ENCODE assay signal across 11 mouse cellular contexts in the genomic region with DNA sequence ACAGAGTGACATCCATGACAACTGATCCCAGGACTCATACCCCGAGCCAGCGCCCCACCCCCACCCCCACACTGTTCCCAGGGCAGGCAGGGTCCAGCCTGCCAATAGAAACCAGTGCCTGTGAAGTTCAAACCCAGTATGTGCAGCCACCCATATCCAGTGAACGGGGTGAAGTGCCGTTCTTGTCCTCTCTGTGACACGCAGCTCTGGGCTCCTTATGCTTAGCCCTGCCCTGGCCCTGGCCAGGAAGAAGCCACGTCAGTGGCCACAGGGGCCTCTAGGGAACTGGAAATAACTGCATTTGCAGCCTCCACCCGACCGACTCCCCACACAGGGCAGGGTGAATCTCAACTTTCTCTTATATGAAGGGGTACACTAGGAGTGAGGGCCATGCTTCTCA. TPM values are rescaled to one million over a fixed set of nuclear protein-coding genes. Genes with fewer than 3 reads are reported as not detected.
DNase-seq lines count a peak whose midpoint lies in the region; ATAC-seq and TF ChIP-seq lines count a peak whose summit lies in the region.
"Had no signal": no experiment of that assay in that cellular context is flagged by ENCODE, and none has a peak within 500 bp of the region (broad histone marks: within the 10 kb centered on the region; RNA-seq: fewer than 3 reads in every experiment).

No protein-coding gene starts in this region.

- intact Hi-C loops in gastrocnemius, adult 2 months (cut with DNase I), result no loop called here
- intact Hi-C loops in gastrocnemius, postnatal 36 days (cut with DNase I), result no loop called here

- H3K9ac ChIP-seq in limb, embryonic 11.5 days (ENCODE audit: low read length), result 0 out of 2 replicates have a peak overlapping the region, but pooled peaks have one; percentile 4
- H3K9ac ChIP-seq in forebrain, embryonic 15.5 days (replicated peaks), result no peak overlapping the region
- H3K9ac ChIP-seq: liver, embryonic 13.5 days had no signal

- peaks cover 2% of the 10 kb centered on the region; the same call in 1 of the 2 replicates for H3K4me1 ChIP-seq in limb, embryonic 11.5 days (ENCODE audit: control insufficient read depth, insufficient read depth, low read length)
- H3K4me1 ChIP-seq in limb, embryonic 10.5 days, result peaks cover 36% of the 10 kb centered on the region
- H3K4me1 ChIP-seq in forebrain, embryonic 15.5 days, result peaks cover 14% of the 10 kb centered on the region
- H3K4me1 ChIP-seq in midbrain, embryonic 10.5 days, result peaks cover 20% of the 10 kb centered on the region

- no peak for ATAC-seq in limb, embryonic 11.5 days (ENCODE audit: insufficient number of reproducible peaks, low FRiP score, low TSS enrichment, low read depth)
- no peak for ATAC-seq in forebrain, embryonic 15.5 days (replicated peaks)

- WGBS in limb, embryonic 11.5 days, result 89% methylated on average over 8 of the region's 8 CpGs
- WGBS in limb, embryonic 10.5 days, result 89% methylated on average over 8 of the region's 8 CpGs
- WGBS in forebrain, embryonic 15.5 days, result 93% methylated on average over 8 of the region's 8 CpGs
- 85% methylated on average over 8 of the region's 8 CpGs for WGBS in midbrain, embryonic 10.5 days

- H3K4me2 ChIP-seq in limb, embryonic 11.5 days (ENCODE audit: low read depth, severe bottlenecking), result no peak overlapping the region
- no peak overlapping the region for H3K4me2 ChIP-seq in forebrain, embryonic 15.5 days (replicated peaks)
- H3K4me2 ChIP-seq: liver, embryonic 13.5 days had no signal

- H3K27ac ChIP-seq in gastrocnemius, adult 2 months, result peak overlapping the region; percentile 20
- no peak overlapping the region for H3K27ac ChIP-seq in limb, embryonic 11.5 days (replicated peaks; ENCODE audit: low read depth, low read length)
- no peak overlapping the region for H3K27ac ChIP-seq in limb, embryonic 10.5 days
- H3K27ac ChIP-seq in forebrain, embryonic 15.5 days (replicated peaks), result no peak overlapping the region
- no peak overlapping the region; the same call in 1 of the 2 replicates for H3K27ac ChIP-seq in midbrain, embryonic 10.5 days (replicated peaks)
- H3K27ac ChIP-seq: liver, embryonic 13.5 days had no signal

- peak; percentile 58 for DNase-seq in gastrocnemius, adult 2 months
- no peak for DNase-seq in gastrocnemius, postnatal 36 days
- no peak for DNase-seq in limb, embryonic 11.5 days (ENCODE audit: low spot score)
- DNase-seq in limb, embryonic 10.5 days (ENCODE audit: low spot score), result no peak
- DNase-seq in heart, postnatal 4 days, result peak; percentile 29
- DNase-seq in adrenal gland, adult 2 months, result no peak
- no peak for DNase-seq in midbrain, embryonic 10.5 days (ENCODE audit: low spot score)
- DNase-seq: B cell, adult 2 months; liver, embryonic 13.5 days; right cerebral cortex, postnatal 14 days had no signal

- H3K9me3 ChIP-seq in limb, embryonic 11.5 days (ENCODE audit: control insufficient read depth, low read length), result no peaks in the 10 kb centered on the region
- H3K9me3 ChIP-seq in limb, embryonic 10.5 days (replicated peaks), result no peaks in the 10 kb centered on the region
- no peaks in the 10 kb centered on the region for H3K9me3 ChIP-seq in forebrain, embryonic 15.5 days
- H3K9me3 ChIP-seq in midbrain, embryonic 10.5 days (replicated peaks), result no peaks in the 10 kb centered on the region
- H3K9me3 ChIP-seq: liver, embryonic 13.5 days had no signal

- peaks cover 10% of the 10 kb centered on the region for H3K36me3 ChIP-seq in limb, embryonic 11.5 days (ENCODE audit: control insufficient read depth, insufficient read depth, low read length)
- H3K36me3 ChIP-seq in limb, embryonic 10.5 days, result peaks cover 93% of the 10 kb centered on the region
- peaks cover 31% of the 10 kb centered on the region for H3K36me3 ChIP-seq in forebrain, embryonic 15.5 days
- H3K36me3 ChIP-seq in midbrain, embryonic 10.5 days, result peaks cover 88% of the 10 kb centered on the region

- no peaks in the 10 kb centered on the region for H3K27me3 ChIP-seq in limb, embryonic 11.5 days (ENCODE audit: control insufficient read depth, insufficient read depth, low read length)
- H3K27me3 ChIP-seq in limb, embryonic 10.5 days (ENCODE audit: low read depth, poor library complexity, severe bottlenecking), result no peaks in the 10 kb centered on the region
- no peaks in the 10 kb centered on the region for H3K27me3 ChIP-seq in forebrain, embryonic 15.5 days
- H3K27me3 ChIP-seq in midbrain, embryonic 10.5 days (ENCODE audit: low read depth, poor library complexity, severe bottlenecking), result no peaks in the 10 kb centered on the region
- H3K27me3 ChIP-seq: liver, embryonic 13.5 days had no signal

- TF ChIP-seq CTCF in gastrocnemius, adult 2 months (IDR thresholded peaks at IDR 0.05), result no peak

- H3K4me3 ChIP-seq in gastrocnemius, adult 2 months, result no peak overlapping the region
- no peak overlapping the region for H3K4me3 ChIP-seq in limb, embryonic 11.5 days (ENCODE audit: low read depth, low read length)
- no peak overlapping the region for H3K4me3 ChIP-seq in limb, embryonic 10.5 days
- no peak overlapping the region for H3K4me3 ChIP-seq in forebrain, embryonic 15.5 days
- H3K4me3 ChIP-seq in midbrain, embryonic 10.5 days, result no peak overlapping the region
- H3K4me3 ChIP-seq: liver, embryonic 13.5 days had no signal

RNA-seq across cellular contexts. Expression of gene Nckap5l, which starts 25.6 kb away (rescaled TPM):
- 1 to 10 TPM; 2.3 to 2.7 TPM for total RNA-seq in gastrocnemius, adult 2 months (2021)
- 1 to 10 TPM; 3.6 to 4.0 TPM for total RNA-seq in gastrocnemius, postnatal 36 days (2021)
- 14.2 and 15.6 TPM in 2 replicates for polyA plus RNA-seq in limb, embryonic 11.5 days (2014; fragmentation: Nextera tagmentation; extraction: Ambion mirVana)
- polyA plus RNA-seq in limb, embryonic 10.5 days (2016; fragmentation: Nextera tagmentation; extraction: Ambion mirVana), result 16.3 and 17.4 TPM in 2 replicates
- total RNA-seq in heart, postnatal 4 days (2021), result 10 to 100 TPM; 20.0 to 23.6 TPM
- polyA plus RNA-seq in forebrain, embryonic 15.5 days (2015; fragmentation: Nextera tagmentation; extraction: Ambion mirVana), result 11.0 and 12.4 TPM in 2 replicates
- total RNA-seq in adrenal gland, adult 2 months (2021), result 10 to 100 TPM; 16.8 to 20.4 TPM
- 35.2 and 43.9 TPM in 2 replicates for polyA plus RNA-seq in adrenal gland, adult 2 months (2012; rRNA removed)
- 11.0 and 11.3 TPM in 2 replicates for polyA plus RNA-seq in midbrain, embryonic 10.5 days (2016; fragmentation: Nextera tagmentation; extraction: Ambion mirVana)

RNA-seq across cellular contexts. Expression of gene Tmbim6, which starts 39.3 kb away (rescaled TPM):
- 100 to 1,000 TPM; 181 to 184 TPM for total RNA-seq in gastrocnemius, adult 2 months (2021)
- total RNA-seq in gastrocnemius, postnatal 36 days (2021), result 100 to 1,000 TPM; 165 to 172 TPM
- polyA plus RNA-seq in limb, embryonic 11.5 days (2014; fragmentation: Nextera tagmentation; extraction: Ambion mirVana), result 225 and 238 TPM in 2 replicates
- 272 and 296 TPM in 2 replicates for polyA plus RNA-seq in limb, embryonic 10.5 days (2016; fragmentation: Nextera tagmentation; extraction: Ambion mirVana)
- total RNA-seq in heart, postnatal 4 days (2021), result 100 to 1,000 TPM; 197 to 201 TPM
- polyA plus RNA-seq in forebrain, embryonic 15.5 days (2015; fragmentation: Nextera tagmentation; extraction: Ambion mirVana), result 250 and 263 TPM in 2 replicates
- 100 to 1,000 TPM; 549 to 716 TPM for total RNA-seq in adrenal gland, adult 2 months (2021)
- polyA plus RNA-seq in adrenal gland, adult 2 months (2012; rRNA removed), result 1,176 and 1,311 TPM in 2 replicates
- polyA plus RNA-seq in midbrain, embryonic 10.5 days (2016; fragmentation: Nextera tagmentation; extraction: Ambion mirVana), result 288 and 305 TPM in 2 replicates

RNA-seq across cellular contexts. Expression of gene Bcdin3d, which starts 42.6 kb away (rescaled TPM):
- 1 to 10 TPM; 4.3 to 4.5 TPM for total RNA-seq in gastrocnemius, adult 2 months (2021)
- 1 to 10 TPM; 3.0 to 3.5 TPM for total RNA-seq in gastrocnemius, postnatal 36 days (2021)
- polyA plus RNA-seq in limb, embryonic 11.5 days (2014; fragmentation: Nextera tagmentation; extraction: Ambion mirVana), result 17.8 and 20.2 TPM in 2 replicates
- 15.9 and 19.4 TPM in 2 replicates for polyA plus RNA-seq in limb, embryonic 10.5 days (2016; fragmentation: Nextera tagmentation; extraction: Ambion mirVana)
- 1 to 10 TPM; 4.9 to 5.0 TPM for total RNA-seq in heart, postnatal 4 days (2021)
- 24.7 and 25.5 TPM in 2 replicates for polyA plus RNA-seq in forebrain, embryonic 15.5 days (2015; fragmentation: Nextera tagmentation; extraction: Ambion mirVana)
- total RNA-seq in adrenal gland, adult 2 months (2021), result 1 to 10 TPM; 4.5 to 6.4 TPM
- polyA plus RNA-seq in adrenal gland, adult 2 months (2012; rRNA removed), result 3.3 and 4.7 TPM in 2 replicates
- polyA plus RNA-seq in midbrain, embryonic 10.5 days (2016; fragmentation: Nextera tagmentation; extraction: Ambion mirVana), result 21.3 and 22.1 TPM in 2 replicates

Comparison
In these comparisons a context has a peak if more than half of its experiments do, and no peak if none do; other contexts are left out.
1. DNase-seq: peak in gastrocnemius, adult 2 months (single experiment) and heart, postnatal 4 days (single experiment); none in gastrocnemius, postnatal 36 days (0 of 2), limb, embryonic 11.5 days (single experiment), limb, embryonic 10.5 days (single experiment), adrenal gland, adult 2 months (single experiment) and midbrain, embryonic 10.5 days (single experiment).